Mouse (Mus musculus): ENCODE measurements around the gene Gm11020. TPM values are rescaled to one million over a fixed set of nuclear protein-coding genes. Genes with fewer than 3 reads are reported as not detected.

Gm11020 gene
- polyA plus RNA-seq, 1 experiment from 2014 or later, result not detected

DNA sequence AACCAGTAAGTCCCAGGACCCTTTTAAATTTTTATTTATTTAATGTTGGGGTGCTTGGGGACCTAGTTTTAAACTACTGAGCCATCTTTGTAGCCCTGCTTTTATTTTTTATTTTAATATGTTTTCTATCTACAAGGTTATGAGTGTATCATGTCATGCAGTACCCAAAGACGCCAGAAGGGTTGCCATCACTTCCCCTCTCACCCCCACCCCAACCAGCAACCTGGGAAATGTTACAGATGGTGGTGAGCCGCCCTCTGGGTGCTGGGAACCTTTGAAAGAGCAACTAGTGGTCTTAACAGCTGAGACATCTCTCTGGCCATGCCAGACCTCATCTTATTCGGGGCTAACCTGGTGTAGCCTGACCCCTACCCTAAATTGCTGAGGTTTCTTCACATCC is 16.5 kb downstream of the Gm11020 start:
- DNase-seq (ENCODE audit: low spot score) (peak; percentile 9), ATAC-seq (ENCODE audit: low FRiP score, low TSS enrichment) (no peak)
- Histone ChIP-seq H3K4me2 (replicated peaks; ENCODE audit: low read depth) (no peak overlapping the region), H3K4me3 (ENCODE audit: low read depth, low read length) (no peak overlapping the region), H3K4me1 (replicated peaks; ENCODE audit: control insufficient read depth, insufficient read depth) (no peaks in the 10 kb centered on the region), H3K9ac (ENCODE audit: low read length) (no peak overlapping the region), H3K27ac (replicated peaks) (no peak overlapping the region), H3K27me3 (ENCODE audit: control insufficient read depth, insufficient read depth, low read length) (no peaks in the 10 kb centered on the region), H3K36me3 (ENCODE audit: control insufficient read depth, insufficient read depth, low read length) (no peaks in the 10 kb centered on the region), H3K9me3 (ENCODE audit: control insufficient read depth, low read length) (no peaks in the 10 kb centered on the region)
- TF ChIP-seq EP300 (optimal IDR thresholded peaks at IDR 0.05), result no peak
- TF ChIP-seq CTCF (IDR thresholded peaks at IDR 0.05; ENCODE audit: low read depth), result peak; percentile 31
- WGBS, result 52% methylated on average over 3 of the region's 3 CpGs

GRCm38 (mm10) chr8:104339229-104339982 is 18.0 kb downstream of the Gm11020 start, which contains the start of gene Cmtm3:
TSS of gene Cmtm3 (plus strand) at chr8:104339410.
- H3K27ac ChIP-seq (replicated peaks), result peak within 1 kb of the TSS; percentile 69
- 0 out of 2 replicates have a peak, but pooled peaks cover 2% of the 10 kb centered on the region for H3K36me3 ChIP-seq (ENCODE audit: control insufficient read depth, insufficient read depth, low read length)
- no peak for TF ChIP-seq CTCF (IDR thresholded peaks at IDR 0.05; ENCODE audit: low read depth)
- TF ChIP-seq EP300 (optimal IDR thresholded peaks at IDR 0.05), result no peak
- no peaks in the 10 kb centered on the region for H3K27me3 ChIP-seq (ENCODE audit: control insufficient read depth, insufficient read depth, low read length)
- ATAC-seq (ENCODE audit: low FRiP score, low TSS enrichment) (no peak), DNase-seq (ENCODE audit: low spot score) (peak; percentile 19)
- peak within 1 kb of the TSS; percentile 78 for H3K9ac ChIP-seq (ENCODE audit: low read length)
- peak within 1 kb of the TSS; percentile 78 for H3K4me2 ChIP-seq (replicated peaks; ENCODE audit: low read depth)
- no peaks in the 10 kb centered on the region for H3K4me1 ChIP-seq (replicated peaks; ENCODE audit: control insufficient read depth, insufficient read depth)
- WGBS, result 15% methylated on average over 17 of the region's 18 CpGs
- H3K4me3 ChIP-seq (ENCODE audit: low read depth, low read length), result peak within 1 kb of the TSS; percentile 63
- no peaks in the 10 kb centered on the region for H3K9me3 ChIP-seq (ENCODE audit: control insufficient read depth, low read length)

DNA sequence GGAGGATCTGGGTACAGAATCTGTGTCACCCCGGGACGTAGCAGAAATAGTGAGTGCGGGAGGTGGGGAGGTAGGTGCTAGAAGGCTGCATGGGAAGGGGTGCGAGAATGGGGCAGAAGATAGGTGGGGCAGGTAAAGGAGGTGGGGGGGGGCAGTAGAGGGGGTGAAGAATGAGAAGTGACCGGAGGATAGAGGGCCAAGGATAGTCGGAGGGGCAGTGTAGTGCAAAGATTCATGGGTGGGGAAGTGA is 18.5 kb downstream of the Gm11020 start:
- no peaks in the 10 kb centered on the region for H3K9me3 ChIP-seq (ENCODE audit: control insufficient read depth, low read length)
- H3K27me3 ChIP-seq (ENCODE audit: control insufficient read depth, insufficient read depth, low read length), result no peaks in the 10 kb centered on the region
- H3K4me3 ChIP-seq (ENCODE audit: low read depth, low read length), result peak overlapping the region; percentile 63
- peak overlapping the region; percentile 78 for H3K4me2 ChIP-seq (replicated peaks; ENCODE audit: low read depth)
- H3K4me1 ChIP-seq (replicated peaks; ENCODE audit: control insufficient read depth, insufficient read depth), result no peaks in the 10 kb centered on the region
- WGBS, result 7% methylated on average over 6 of the region's 6 CpGs
- DNase-seq (ENCODE audit: low spot score), result no peak
- TF ChIP-seq CTCF (IDR thresholded peaks at IDR 0.05; ENCODE audit: low read depth) (no peak), EP300 (optimal IDR thresholded peaks at IDR 0.05) (no peak)
- H3K9ac ChIP-seq (ENCODE audit: low read length), result peak overlapping the region; percentile 78
- ATAC-seq (ENCODE audit: low FRiP score, low TSS enrichment), result no peak
- peak overlapping the region; percentile 69 for H3K27ac ChIP-seq (replicated peaks)
- 0 out of 2 replicates have a peak, but pooled peaks cover 2% of the 10 kb centered on the region for H3K36me3 ChIP-seq (ENCODE audit: control insufficient read depth, insufficient read depth, low read length)

DNA sequence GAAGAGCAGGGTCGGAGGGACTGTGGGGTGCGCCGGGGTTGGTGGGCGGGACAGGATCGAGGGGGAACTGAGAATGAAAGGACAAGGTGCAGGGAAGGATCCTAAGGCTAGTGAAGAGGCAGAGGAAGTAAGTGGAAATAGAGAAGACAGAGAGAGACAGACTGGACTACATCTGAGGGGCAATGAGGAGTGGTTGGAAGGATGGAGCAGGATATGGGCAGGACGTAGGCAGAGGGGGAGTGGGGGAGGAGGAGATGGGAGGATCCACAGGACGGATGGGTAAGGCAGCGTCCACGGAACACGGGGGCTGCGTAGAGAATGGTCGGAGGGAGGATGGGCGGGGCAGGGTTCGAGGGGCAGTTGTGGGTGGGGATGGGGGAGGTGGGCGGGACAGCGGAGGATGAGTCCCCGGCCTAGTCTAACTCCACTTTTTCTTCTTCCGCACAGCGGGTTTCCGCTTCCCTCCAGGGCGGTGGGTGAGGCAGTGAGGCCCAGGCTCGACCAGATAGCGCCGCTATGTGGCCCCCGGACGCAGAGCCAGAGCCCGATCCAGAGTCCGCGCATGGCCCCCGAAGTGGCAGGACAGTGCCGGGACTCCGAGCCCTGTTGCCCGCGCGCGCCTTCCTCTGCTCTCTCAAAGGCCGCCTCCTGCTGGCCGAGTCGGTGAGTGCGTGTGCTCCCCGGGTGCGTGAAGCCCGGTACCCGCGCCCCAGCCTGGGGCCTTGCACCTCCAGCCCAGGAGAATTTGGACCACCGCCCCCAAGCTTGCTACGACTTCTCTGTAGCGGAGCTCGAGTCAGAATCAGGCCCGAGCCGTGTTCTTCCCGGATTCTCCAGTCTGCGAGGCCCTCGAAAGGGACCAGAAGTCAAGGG is 19.1 kb downstream of the Gm11020 start:
- Histone ChIP-seq H3K27me3 (ENCODE audit: control insufficient read depth, insufficient read depth, low read length) (no peaks in the 10 kb centered on the region), H3K4me1 (replicated peaks; ENCODE audit: control insufficient read depth, insufficient read depth) (no peaks in the 10 kb centered on the region), H3K27ac (replicated peaks) (peak overlapping the region; percentile 90), H3K36me3 (ENCODE audit: control insufficient read depth, insufficient read depth, low read length) (peaks cover 2% of the 10 kb centered on the region; the same call in 1 of the 2 replicates), H3K9ac (ENCODE audit: low read length) (peak overlapping the region; percentile 78), H3K9me3 (ENCODE audit: control insufficient read depth, low read length) (no peaks in the 10 kb centered on the region), H3K4me2 (replicated peaks; ENCODE audit: low read depth) (peak overlapping the region; percentile 78), H3K4me3 (ENCODE audit: low read depth, low read length) (peak overlapping the region; percentile 63)
- no peak for TF ChIP-seq EP300 (optimal IDR thresholded peaks at IDR 0.05)
- TF ChIP-seq CTCF (IDR thresholded peaks at IDR 0.05; ENCODE audit: low read depth), result peak; percentile 78
- ATAC-seq (ENCODE audit: low FRiP score, low TSS enrichment) (peak; percentile 50), DNase-seq (ENCODE audit: low spot score) (peak; percentile 77)
- WGBS, result under 1% methylated on average over 46 of the region's 54 CpGs

DNA sequence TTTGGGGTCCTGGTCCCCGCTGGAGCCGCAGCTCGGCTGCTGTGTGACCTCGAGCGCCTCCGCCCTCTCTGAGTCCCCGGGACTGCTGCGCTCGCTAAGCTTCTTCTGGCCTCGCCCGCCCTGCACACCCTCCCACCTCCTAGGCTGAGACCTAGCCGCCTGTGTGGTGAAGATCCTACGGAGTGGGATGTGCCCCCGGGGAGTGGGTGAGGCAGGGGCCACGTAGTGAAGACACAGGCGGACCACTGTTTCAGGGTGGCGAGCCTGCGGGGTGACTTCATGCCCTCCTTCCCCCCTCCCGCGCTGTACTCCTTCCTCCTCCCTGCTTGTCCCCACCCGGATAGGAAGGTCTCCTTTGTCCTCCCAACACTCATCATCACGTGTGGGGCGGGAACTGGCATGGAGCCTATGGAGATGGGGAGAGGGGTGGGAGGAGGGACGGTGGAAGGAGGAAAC is 19.8 kb downstream of the Gm11020 start:
- peak overlapping the region; percentile 78 for H3K9ac ChIP-seq (ENCODE audit: low read length)
- peaks cover 2% of the 10 kb centered on the region; the same call in 1 of the 2 replicates for H3K36me3 ChIP-seq (ENCODE audit: control insufficient read depth, insufficient read depth, low read length)
- no peaks in the 10 kb centered on the region for H3K9me3 ChIP-seq (ENCODE audit: control insufficient read depth, low read length)
- no peak for TF ChIP-seq EP300 (optimal IDR thresholded peaks at IDR 0.05)
- no peak for TF ChIP-seq CTCF (IDR thresholded peaks at IDR 0.05; ENCODE audit: low read depth)
- H3K4me1 ChIP-seq (replicated peaks; ENCODE audit: control insufficient read depth, insufficient read depth), result no peaks in the 10 kb centered on the region
- H3K4me2 ChIP-seq (replicated peaks; ENCODE audit: low read depth), result peak overlapping the region; percentile 78
- no peaks in the 10 kb centered on the region for H3K27me3 ChIP-seq (ENCODE audit: control insufficient read depth, insufficient read depth, low read length)
- H3K27ac ChIP-seq (replicated peaks), result peak overlapping the region; percentile 90
- peak; percentile 78 for DNase-seq (ENCODE audit: low spot score)
- peak; percentile 63 for ATAC-seq (ENCODE audit: low FRiP score, low TSS enrichment)
- H3K4me3 ChIP-seq (ENCODE audit: low read depth, low read length), result peak overlapping the region; percentile 63
- WGBS, result 0% methylated on average over 22 of the region's 24 CpGs
